Mouse (Mus musculus) heart, embryonic 10.5 days (tissue): ENCODE measurements around the gene Ear6. TPM values are rescaled to one million over a fixed set of nuclear protein-coding genes. Genes with fewer than 3 reads are reported as not detected.

Experiments
- DNase-seq: peaks from one replicate; pipeline ENCODE4 v3.0.0-alpha.2; 2017; ENCODE audit warnings: low spot score
- H3K27ac ChIP-seq: fragments of 300-500 bp; sonication (generic); 2 replicates; pipeline ENCODE4 v1.5.1; 2016; ENCODE audit warnings: mild to moderate bottlenecking
- H3K27me3 ChIP-seq: fragments of 300-500 bp; sonication (generic); 2 replicates; pipeline ENCODE4 v1.6.1; 2016; ENCODE audit warnings: mild to moderate bottlenecking; ENCODE audit not compliant: poor library complexity, insufficient read depth, severe bottlenecking
- H3K36me3 ChIP-seq: fragments of 300-500 bp; sonication (generic); 2 replicates; pipeline ENCODE4 v1.6.1; 2016; ENCODE audit warnings: mild to moderate bottlenecking, moderate library complexity
- H3K4me1 ChIP-seq: fragments of 300-500 bp; sonication (generic); 2 replicates; pipeline ENCODE4 v1.6.1; 2016; ENCODE audit warnings: mild to moderate bottlenecking
- H3K4me3 ChIP-seq: fragments of 300-500 bp; sonication (generic); 2 replicates; pipeline ENCODE4 v1.5.1; 2016; ENCODE audit warnings: mild to moderate bottlenecking, moderate library complexity
- H3K9me3 ChIP-seq: fragments of 300-500 bp; sonication (generic); 2 replicates; pipeline ENCODE4 v1.6.1; 2016; ENCODE audit warnings: mild to moderate bottlenecking, moderate library complexity
- WGBS: fragments of 180-500 bp; shearing (Covaris S2); methylation state at CpG from one replicate; pipeline ENCODE4 v1.1.7; 2016; 5-methylcytosine and 5-hydroxymethylcytosine counted together
- microRNA-seq: library from miRNA; unstranded; fragments of <30 nt; microRNA quantifications from one replicate; pipeline ENCODE4, GENCODE M21; 2017
- polyA plus RNA-seq: library from polyadenylated mRNA; unstranded; fragments of >200 nt; fragmentation: Nextera tagmentation; extraction: Ambion mirVana; gene quantifications from 2 replicates; pipeline ENCODE4 v1.2.1, GENCODE M21; 2016

Gene Ear6
- polyA plus RNA-seq, 1 experiment from 2014 or later: not detected

GRCm38 (mm10) chr14:51899351-51899750 lies 45.9 kb downstream of the Ear6 start:
- Histone ChIP-seq H3K36me3 (no peaks in the 10 kb centered on the region), H3K4me1 (peaks cover 10% of the 10 kb centered on the region), H3K27ac (no peak overlapping the region), H3K27me3 (no peaks in the 10 kb centered on the region), H3K4me3 (no peak overlapping the region), H3K9me3 (no peaks in the 10 kb centered on the region)
- WGBS: 90% methylated on average over 1 of the region's 1 CpGs
- DNase-seq: no peak

- Histone ChIP-seq H3K4me1 (peaks cover 30% of the 10 kb centered on the region), H3K27ac (0 out of 2 replicates have a peak overlapping the region, but pooled peaks have one; percentile 38), H3K4me3 (no peak overlapping the region), H3K9me3 (no peaks in the 10 kb centered on the region), H3K27me3 (no peaks in the 10 kb centered on the region), H3K36me3 (peaks cover 22% of the 10 kb centered on the region)
- peak; percentile 87 for DNase-seq
- 50% methylated on average over 9 of the region's 9 CpGs for WGBS
These were observed 49.6 kb downstream of the Ear6 start for GRCm38 (mm10) chr14:51902806-51903710.

- Histone ChIP-seq H3K9me3 (no peaks in the 10 kb centered on the region), H3K4me1 (peaks cover 30% of the 10 kb centered on the region), H3K27ac (0 out of 2 replicates have a peak overlapping the region, but pooled peaks have one; percentile 38), H3K4me3 (no peak overlapping the region), H3K36me3 (peaks cover 29% of the 10 kb centered on the region), H3K27me3 (peaks cover 4% of the 10 kb centered on the region; the same call in 1 of the 2 replicates)
- 86% methylated on average over 9 of the region's 9 CpGs for WGBS
- no peak for DNase-seq
These were observed 50.3 kb downstream of the Ear6 start for GRCm38 (mm10) chr14:51903782-51904181.

Small RNAs within 50 kb of the gene (microRNA-seq; reads per million reads assigned to microRNA genes)
- gene Gm27375: not detected

Other genes starting within 250 kb of the Ear6 start
- gene Gm17078, start 242.4 kb upstream of the Ear6 start, polyA plus RNA-seq: not detected in 2 replicates
- not detected in 2 replicates for gene Gm4181, start 218.0 kb upstream of the Ear6 start, polyA plus RNA-seq
- gene Gm17079, start 158.2 kb upstream of the Ear6 start, polyA plus RNA-seq: not detected in 2 replicates
- not detected in 2 replicates for gene Gm5800, start 136.5 kb upstream of the Ear6 start, polyA plus RNA-seq
- not detected in 2 replicates for gene Ang4, start 80.1 kb upstream of the Ear6 start, polyA plus RNA-seq
- not detected in 2 replicates for gene AY358078, start 53.7 kb upstream of the Ear6 start, polyA plus RNA-seq
- gene Mettl17, start 31.1 kb downstream of the Ear6 start, polyA plus RNA-seq: 40.0 and 45.1 TPM in 2 replicates
- gene Slc39a2, start 39.2 kb downstream of the Ear6 start, polyA plus RNA-seq: 0.53 and 0.63 TPM in 2 replicates
- gene Ndrg2, start 60.5 kb downstream of the Ear6 start, polyA plus RNA-seq: 92.7 and 155 TPM in 2 replicates
- gene Tppp2, start 64.7 kb downstream of the Ear6 start, polyA plus RNA-seq: not detected in 2 replicates
- not detected in 2 replicates for gene Rnase13, start 69.1 kb downstream of the Ear6 start, polyA plus RNA-seq
- gene Arhgef40, start 131.0 kb downstream of the Ear6 start, polyA plus RNA-seq: 72.3 and 86.4 TPM in 2 replicates
- gene Tmem253, start 162.0 kb downstream of the Ear6 start, polyA plus RNA-seq: 0.27 and 0.57 TPM in 2 replicates
- gene Zfp219, start 167.0 kb downstream of the Ear6 start, polyA plus RNA-seq: 21.5 and 31.1 TPM in 2 replicates
- gene Olfr221, start 188.8 kb downstream of the Ear6 start, polyA plus RNA-seq: not detected in 2 replicates